Mouse (Mus musculus) MN1 (cell line): ENCODE results near the gene Acot7.

ENCODE experiments used
- DNase-seq: peaks from one replicate; pipeline ENCODE4 v3.0.0-alpha.2; 2016; ENCODE audit warnings: low spot score

Acot7 gene

GRCm38 (mm10) chr4:152179946-152180660 lies 2.2 kb downstream of the Acot7 start:
- no peak for DNase-seq

- DNase-seq = no peak
Observed at GRCm38 (mm10) chr4:152182205-152182604, 4.3 kb downstream of the Acot7 start.

- DNase-seq = no peak
Observed at GRCm38 (mm10) chr4:152184353-152185035, 6.6 kb downstream of the Acot7 start.

GRCm38 (mm10) chr4:152185137-152185509 lies 7.2 kb downstream of the Acot7 start:
- DNase-seq = peak; percentile 89

GRCm38 (mm10) chr4:152185510-152186204 lies 7.7 kb downstream of the Acot7 start:
- DNase-seq = peak; percentile 70

GRCm38 (mm10) chr4:152186205-152187082 lies 8.5 kb downstream of the Acot7 start:
- peak; percentile 45 for DNase-seq

- no peak for DNase-seq
Observed at GRCm38 (mm10) chr4:152187142-152187541, 9.2 kb downstream of the Acot7 start.

- DNase-seq = no peak
Observed at GRCm38 (mm10) chr4:152188651-152189050, 10.7 kb downstream of the Acot7 start.

- DNase-seq = no peak
Observed at GRCm38 (mm10) chr4:152189071-152189470, 11.1 kb downstream of the Acot7 start.

- DNase-seq = no peak
Observed at GRCm38 (mm10) chr4:152189691-152190090, 11.8 kb downstream of the Acot7 start.

- peak; percentile 41 for DNase-seq
Observed at GRCm38 (mm10) chr4:152190096-152190653, 12.2 kb downstream of the Acot7 start.

GRCm38 (mm10) chr4:152190701-152191100 lies 12.8 kb downstream of the Acot7 start:
- DNase-seq = no peak

GRCm38 (mm10) chr4:152192569-152192968 lies 14.6 kb downstream of the Acot7 start:
- DNase-seq = no peak

- no peak for DNase-seq
Observed at GRCm38 (mm10) chr4:152194476-152195175, 16.7 kb downstream of the Acot7 start.

GRCm38 (mm10) chr4:152196276-152196675 lies 18.3 kb downstream of the Acot7 start:
- no peak for DNase-seq

- DNase-seq = no peak
Observed at GRCm38 (mm10) chr4:152197545-152197944, 19.6 kb downstream of the Acot7 start.

GRCm38 (mm10) chr4:152199617-152200016 lies 21.7 kb downstream of the Acot7 start:
- DNase-seq = no peak

GRCm38 (mm10) chr4:152201492-152201891 lies 23.6 kb downstream of the Acot7 start:
- no peak for DNase-seq

- DNase-seq = no peak
Observed at GRCm38 (mm10) chr4:152202418-152202817, 24.5 kb downstream of the Acot7 start.

- DNase-seq = peak; percentile 71
Observed at GRCm38 (mm10) chr4:152202905-152203304, 25.0 kb downstream of the Acot7 start.

- DNase-seq = no peak
Observed at GRCm38 (mm10) chr4:152204663-152205062, 26.7 kb downstream of the Acot7 start.
